Mouse (Mus musculus): ENCODE data around the gene Zwilch.
"Not testable (repeated sequence)": the region's sequence is repeated elsewhere in the genome, so short reads cannot be mapped to it uniquely, and the experiment has no call there.

The Zwilch gene

DNA sequence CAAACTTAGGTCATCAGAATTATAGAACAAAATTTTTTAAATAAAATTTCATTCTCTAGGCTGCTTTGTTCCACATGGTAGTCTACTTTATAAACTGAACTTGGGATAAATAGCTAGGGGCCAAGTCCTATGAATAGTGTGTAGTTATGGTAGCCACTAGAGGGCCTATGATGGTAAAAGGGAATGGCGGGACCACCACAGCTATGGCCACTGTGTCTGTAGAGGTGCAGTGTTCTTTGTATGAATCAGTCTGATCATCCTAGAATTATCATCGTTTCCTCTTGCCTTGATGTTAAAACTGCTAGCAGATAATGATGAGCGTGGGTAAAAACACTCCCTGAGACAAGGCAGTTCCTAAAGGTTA, 5.7 kb upstream of the Zwilch start:
- DNase-seq, result no peak

DNA sequence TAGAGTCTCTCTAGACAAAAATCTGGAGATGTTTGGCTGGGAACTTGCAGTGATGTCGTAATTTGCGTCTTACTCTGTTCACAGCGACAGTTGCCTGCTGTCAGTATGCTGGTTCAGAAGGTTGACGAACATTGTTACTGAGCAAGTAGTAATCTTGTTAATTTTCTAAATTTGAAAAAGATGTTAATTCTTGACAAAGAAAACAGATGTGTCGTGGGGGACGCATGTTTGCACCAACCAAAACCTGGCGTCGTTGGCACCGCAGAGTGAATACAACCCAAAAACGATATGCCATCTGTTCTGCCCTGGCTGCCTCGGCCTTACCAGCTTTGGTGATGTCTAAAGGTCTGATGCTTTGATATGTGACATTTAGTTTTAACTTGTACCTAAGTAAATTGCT, 2.5 kb upstream of the Zwilch start:
- no peak for DNase-seq

DNA sequence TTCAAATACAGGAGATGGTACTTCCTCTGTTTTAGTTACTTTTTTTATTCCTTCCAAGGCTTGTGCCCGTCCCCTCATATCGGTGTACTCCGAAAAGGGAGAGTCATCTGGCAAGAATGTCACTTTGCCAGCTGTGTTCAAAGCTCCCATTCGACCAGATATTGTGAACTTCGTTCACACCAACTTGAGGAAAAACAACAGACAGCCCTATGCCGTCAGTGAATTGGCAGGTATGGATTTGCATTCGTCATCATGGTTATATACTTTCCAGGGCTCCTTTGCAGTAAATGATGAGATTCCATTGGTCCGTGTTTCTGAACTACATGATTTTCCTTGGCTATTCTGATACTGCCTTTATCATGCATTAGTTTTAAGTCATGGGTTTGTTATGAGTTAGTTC, 1.9 kb upstream of the Zwilch start:
- no peak for DNase-seq

DNA sequence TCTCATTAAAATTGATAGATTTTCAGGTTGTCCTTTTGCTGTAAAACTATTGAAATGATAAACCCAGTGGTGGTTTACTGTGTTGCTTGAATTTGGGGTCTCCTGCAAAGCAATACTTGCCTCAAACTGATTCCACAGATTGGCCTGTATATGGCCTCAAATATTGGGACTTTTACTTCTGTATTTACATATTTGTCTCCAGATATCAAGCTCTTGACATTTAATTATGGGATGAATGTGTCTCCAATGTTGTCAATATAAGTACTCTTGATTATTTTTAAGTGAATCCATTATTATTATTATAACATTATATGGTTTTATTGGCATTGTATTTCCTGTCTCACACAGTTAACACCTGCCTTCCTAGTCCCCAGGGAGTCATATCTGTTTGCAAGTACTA, 1.4 kb upstream of the Zwilch start:
- DNase-seq, result no peak

DNA sequence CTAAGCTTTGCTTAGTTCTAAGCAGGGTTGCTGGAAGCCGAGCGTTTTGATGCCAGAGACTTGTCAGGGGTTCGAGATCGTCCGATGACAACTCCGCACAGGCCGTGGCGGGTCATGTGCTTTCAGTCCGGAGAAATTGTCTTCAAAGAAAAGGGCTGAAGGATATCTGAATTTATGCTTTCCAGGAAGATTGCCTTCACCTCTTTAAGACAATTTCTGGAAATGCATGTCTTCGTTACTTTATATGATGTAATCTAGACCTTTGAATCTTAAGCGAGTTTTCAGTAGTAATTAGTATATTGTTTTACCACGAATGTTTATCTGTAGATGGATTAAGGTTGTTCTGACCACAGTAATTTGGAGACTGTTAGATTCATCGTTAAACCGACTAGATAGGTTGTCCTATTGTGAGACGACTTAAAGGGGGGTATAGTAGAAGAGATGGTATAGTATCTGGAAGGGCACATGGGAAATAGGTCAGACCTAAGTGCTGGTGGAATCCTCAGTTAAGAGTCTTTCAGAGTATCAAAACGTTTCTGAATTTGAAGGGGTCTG, 839 bp upstream of the Zwilch start:
- no peak for DNase-seq

DNA sequence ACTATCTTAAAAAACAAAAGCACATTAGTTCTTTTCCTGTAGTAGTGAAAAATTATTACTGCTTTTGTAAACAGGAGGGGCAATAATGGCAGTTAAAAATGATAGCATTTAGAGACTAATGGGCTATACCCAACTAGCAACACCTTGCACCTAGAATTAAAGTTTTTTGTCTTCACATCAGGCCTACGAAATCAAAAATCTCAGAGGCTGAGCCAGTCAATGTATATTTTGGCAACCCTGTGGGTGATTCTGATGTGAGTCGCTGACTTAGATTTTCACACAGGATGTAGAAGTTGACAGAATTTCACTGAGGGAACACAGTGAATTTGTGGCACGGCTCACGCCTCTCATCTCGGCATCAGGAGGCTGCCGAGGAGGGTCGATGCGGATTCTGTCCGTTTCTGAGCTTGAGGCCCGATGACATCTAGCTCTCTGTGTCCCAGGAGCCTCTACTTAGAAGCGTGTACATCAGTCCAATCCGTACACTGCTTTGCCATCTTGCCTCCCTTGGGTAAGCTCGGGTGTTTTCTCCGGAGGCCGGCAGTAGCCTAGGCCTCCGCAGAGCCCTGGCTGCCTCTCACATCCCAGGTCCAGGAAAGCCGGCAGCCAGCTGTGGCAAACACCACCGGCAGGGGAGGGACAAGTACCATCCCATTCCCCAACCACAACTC, 624 bp downstream of the Zwilch start:
- no peak for DNase-seq

DNA sequence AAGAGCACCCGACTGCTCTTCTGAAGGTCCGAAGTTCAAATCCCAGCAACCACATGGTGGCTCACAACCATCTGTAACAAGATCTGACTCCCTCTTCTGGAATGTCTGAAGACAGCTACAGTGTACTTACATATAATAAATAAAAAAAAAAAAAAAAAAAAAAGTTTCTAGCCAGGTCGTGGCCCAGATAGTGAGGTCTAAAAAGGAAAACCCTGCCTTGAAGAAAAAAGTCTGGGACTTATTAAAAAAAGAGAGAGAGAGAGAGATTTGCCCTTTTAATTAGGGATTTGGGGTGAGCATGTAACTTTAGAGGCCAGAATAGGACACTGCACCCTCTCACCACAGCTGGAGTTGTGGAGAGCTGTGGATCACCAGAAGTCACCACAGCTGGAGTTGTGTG, 2.9 kb downstream of the Zwilch start:
- not testable (repeated sequence) for DNase-seq

DNA sequence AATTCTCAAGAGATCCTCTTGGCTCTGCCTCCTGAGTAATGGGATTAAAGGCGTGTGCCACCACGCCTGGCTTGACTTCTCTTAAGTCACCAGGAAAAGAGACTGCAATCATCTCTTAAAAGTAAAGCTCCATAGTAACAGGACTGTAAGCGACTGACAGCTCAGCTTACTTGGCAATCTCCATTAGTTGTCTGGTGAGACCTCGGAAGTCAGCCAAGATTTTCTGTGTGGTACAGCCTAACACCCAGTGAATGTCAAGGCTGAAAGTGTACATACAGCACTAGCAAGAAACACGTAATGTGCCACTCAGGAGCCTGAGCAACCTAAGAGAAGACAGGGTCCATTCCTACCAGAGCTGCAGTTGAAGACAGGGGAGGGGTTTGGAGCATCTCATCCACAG, 12.4 kb downstream of the Zwilch start:
- no peak for DNase-seq

DNA sequence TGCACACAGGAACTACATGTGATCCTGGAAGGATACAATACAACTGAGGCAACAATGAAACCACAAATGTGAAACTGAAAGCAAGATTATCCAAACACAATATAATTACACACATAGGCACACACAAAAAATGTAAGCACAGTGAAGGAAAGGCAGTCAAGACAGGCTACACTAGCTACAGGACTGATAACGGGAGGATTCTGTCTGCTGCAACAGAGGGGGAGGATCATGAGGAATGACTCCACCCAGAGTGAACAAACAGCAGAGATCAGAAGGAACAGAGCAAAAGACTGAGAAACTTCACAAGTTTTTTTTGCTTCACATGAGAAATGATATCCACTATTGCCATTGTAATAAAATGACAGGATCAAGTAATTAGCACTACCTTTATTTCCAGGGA, 16.3 kb downstream of the Zwilch start:
- no peak for DNase-seq

DNA sequence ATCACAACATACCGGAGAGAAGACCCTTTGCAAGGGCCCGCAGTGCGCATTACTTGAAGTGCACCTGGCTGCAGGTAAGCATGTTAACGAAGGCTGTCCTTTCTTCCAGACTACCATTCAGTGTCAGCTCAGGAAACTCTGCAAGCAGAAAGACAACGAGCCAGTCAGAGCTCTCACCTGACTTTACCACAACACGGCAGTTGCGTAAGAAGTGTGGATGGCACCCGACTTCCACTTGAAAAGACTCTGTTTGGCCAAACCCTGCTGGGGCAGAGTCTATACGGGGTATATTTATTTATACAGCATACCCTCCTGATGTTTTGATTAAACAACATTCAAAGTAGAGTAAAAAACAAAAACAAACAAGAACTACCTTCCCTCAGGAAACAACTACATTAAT, 33.0 kb downstream of the Zwilch start:
- DNase-seq, result no peak

DNA sequence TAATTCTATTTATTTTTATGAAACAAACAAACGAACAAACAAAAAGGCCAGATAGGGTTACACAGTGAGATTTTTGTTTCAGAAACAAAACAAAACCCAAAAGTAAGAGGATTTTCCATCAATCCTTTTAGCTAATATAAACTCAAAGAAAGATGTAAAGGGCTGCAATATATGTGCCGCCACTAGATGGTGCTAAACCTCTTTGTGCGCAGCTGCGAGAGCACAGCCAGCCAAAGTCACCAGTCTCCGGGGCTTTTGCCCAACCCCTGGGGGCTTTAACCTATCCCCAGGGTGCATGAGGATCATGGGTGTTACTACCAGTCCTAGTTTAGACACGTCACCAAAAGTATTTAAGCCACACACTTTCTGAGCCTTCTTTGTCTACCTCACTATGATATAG, 34.0 kb downstream of the Zwilch start:
- DNase-seq, result peak; percentile 62

DNA sequence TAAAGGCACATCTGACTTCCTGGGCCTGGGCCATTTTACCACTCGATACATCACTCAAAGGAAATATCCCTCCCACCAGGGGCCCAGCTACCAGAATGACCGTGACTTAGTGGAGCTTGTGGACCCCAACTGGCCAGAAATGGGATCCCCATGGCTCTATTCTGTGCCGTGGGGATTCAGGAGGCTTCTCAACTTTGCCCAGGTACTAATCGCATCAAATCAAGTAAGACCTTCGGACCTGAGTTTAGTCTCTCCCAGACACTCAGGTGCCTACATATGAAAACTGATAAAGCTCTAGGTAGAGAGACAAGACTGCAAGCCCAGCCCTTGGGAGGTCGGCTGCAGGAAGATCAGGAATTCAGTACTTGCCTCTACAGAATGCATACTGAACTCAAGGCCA, 41.3 kb downstream of the Zwilch start:
- no peak for DNase-seq

DNA sequence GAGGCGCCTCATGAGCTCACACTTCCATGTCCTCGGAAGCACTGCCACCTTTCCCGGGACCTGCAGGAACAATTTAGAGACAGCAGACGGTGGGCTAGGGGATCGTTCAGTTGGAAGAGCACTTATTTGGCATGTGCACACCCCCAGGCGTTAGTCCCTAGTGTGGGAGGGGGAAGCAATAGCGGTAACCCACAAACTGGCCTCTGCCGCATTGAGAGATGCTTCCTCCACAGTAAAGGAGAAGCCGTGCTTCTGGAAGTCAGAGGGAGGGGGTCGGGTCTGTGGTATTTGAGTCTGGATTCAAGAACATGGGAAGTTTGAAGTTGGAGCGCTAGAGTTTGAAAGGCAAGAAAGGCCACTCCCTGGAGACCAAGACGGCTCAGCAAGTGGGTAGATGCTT, 46.8 kb downstream of the Zwilch start:
- DNase-seq, result no peak

DNA sequence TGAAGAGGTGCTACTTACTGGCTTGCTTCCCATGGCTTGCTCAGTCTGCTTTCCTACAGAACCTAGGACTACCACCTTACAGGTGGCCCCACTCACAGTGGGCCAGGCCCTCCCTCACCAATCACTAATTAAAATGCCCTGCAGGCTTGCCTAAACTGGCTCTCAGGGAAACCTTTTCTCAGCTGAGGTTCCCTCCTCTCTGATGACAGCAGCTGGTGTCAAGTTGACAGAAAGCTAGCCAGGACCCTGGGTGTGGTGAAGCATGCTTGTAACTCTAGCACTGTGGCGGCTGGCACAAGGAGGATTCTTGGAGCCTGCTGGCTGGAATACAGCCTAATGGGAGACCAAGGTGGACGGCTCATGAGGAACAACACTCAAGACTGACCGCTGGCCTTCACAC, 47.6 kb downstream of the Zwilch start:
- DNase-seq, result no peak

DNA sequence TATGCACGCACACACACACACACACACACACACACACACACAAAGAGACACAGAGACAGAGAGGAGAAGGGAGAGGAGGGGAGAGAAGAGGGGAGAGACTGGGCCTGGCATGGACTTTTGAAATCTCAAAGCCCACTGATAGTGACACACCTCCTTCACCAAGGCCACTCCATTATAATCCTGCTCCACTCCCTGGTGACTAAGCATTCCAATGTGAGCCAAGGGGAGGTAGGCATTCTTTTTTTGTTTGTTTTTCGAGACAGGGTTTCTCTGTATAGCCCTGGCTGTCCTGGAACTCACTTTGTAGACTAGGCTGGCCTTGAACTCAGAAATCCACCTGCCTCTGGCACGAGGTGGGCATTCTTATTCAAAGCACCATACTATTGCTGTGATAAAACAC, 48.1 kb downstream of the Zwilch start:
- DNase-seq, result not testable (repeated sequence)

DNA sequence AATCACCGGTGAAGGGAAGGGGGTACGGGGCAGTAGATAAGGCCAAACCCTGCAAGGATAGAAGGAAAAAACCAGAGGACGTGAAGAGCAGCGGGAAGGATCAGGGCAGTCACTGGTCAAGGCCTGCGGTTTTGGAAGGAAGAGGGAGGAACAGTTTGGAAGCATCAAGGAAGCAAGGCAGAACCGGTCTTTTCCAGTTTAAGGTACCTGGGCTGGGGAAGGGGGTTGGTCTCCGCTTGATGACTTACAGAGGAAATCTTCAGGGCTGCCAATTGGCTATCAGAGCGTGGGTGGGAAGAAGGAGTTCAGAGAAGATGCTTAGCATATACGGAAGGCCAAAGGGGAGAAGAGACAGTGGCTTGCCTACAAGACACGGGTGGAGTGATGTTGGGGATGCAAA, 50.3 kb downstream of the Zwilch start:
- no peak for DNase-seq

DNA sequence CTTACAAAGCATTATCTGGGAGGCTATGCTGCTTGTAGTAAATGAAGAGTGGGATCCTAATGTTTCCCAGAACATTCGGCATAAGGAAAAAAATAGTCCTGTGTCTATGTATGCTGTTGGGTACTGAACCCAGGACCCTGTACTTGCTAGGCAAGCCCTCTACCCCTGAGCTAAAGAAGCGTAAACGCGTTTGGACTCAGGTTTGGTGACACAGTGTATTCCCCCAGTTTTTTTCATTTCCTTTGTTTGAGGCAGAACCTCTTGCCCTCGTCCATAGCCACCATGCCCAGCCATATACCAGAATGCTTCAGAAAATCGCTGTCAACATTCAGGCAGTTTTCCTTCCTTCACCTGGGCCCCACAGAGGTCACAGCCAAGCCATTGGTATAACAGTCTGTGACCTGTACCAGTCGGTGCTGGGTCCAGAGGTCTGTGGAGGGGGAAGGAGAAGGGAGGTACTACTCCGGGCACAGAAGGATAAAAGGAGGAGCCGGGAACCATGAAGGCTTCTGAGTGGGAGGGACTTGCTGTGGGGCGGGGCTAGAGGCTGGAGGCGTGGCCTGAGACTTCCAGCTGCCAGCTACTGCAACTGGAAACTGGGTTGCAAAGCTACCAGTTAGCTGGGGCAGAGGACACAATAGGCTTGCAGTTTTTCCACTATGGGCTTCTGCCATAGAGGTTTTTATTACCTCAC, 52.2 kb downstream of the Zwilch start:
- peak; percentile 34 for DNase-seq

DNA sequence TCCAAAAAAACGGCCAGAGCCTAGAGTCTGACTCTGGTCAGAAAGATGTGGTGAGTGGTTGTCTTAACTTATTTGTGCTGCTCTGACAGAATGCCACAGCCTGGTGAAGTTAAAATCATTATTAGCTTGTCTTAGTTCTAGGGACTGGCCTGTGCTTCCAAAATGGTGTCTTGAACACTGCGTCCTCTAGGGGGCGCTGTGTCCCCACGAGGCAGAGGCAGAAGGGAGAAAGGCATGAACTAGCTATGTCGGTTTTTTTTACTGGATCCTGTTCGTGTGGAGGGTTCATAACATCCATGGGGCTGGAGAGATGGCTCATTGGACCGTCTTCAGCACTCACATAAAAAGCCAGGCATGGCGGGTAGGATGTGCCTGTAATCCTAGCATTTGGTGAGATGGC, 53.0 kb downstream of the Zwilch start:
- peak; percentile 58 for DNase-seq

DNA sequence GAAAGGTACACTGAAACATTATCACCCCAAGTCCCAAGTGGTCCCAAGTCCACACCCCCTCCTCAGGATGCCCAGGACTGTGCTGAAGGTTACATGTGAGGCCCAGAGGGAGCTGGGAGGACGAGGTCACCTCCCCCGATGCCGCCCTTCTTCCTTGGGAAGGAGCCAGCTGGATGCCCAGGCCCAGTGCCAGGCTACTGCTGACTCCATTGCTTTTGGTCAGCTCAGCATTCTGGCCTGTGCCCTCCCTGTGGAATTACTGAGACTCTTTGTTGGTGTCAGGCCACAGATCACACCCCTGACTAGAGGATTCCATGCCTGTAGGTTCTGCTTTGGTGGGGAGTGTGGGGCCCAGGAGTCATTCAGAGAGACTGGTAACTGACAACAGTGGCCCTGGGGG, 56.0 kb downstream of the Zwilch start, which contains the start of gene Lctl:
Gene Lctl, plus strand, starts transcription at position 272 of the 400 bp plus-strand sequence.
- DNase-seq, result no peak

DNA sequence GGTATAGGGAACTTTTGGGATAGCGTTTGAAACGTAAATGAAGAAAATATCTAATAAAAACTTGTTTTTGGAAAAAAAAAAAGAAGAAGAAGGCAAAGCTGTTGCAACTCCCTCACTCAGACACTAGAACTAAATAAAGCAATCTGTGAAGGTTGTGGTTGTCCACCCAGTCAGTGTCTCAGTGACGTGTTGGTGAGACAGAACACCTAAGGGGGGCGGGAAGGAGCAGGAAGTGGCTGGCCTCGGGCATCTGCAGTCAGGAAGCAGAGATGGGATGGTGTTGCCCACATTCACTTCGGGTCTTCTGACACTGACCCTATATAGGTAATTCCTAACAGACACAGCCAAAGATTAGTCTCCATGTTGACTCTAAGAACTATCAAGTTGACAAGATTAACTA, 57.1 kb downstream of the Zwilch start:
- no peak for DNase-seq

DNA sequence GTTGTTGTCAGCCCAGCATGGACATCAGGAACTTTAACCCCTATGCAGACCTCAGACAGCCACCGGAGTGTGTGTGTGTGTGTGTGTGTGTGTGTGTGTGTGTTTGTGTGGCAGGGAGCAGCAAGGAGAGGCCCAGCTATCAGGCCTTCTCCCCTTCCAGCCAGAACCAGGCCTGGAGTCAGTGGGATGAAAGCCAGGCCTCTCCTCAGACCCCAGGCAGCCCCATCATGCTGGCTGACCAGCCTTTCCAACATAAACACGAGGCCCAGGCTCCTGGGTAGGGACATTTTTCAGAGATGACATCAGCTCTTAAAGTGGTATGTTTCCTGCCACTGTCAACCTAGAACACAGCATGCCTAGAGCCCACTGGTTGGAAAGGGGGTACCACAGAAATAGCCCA, 58.3 kb downstream of the Zwilch start:
- no peak for DNase-seq

DNA sequence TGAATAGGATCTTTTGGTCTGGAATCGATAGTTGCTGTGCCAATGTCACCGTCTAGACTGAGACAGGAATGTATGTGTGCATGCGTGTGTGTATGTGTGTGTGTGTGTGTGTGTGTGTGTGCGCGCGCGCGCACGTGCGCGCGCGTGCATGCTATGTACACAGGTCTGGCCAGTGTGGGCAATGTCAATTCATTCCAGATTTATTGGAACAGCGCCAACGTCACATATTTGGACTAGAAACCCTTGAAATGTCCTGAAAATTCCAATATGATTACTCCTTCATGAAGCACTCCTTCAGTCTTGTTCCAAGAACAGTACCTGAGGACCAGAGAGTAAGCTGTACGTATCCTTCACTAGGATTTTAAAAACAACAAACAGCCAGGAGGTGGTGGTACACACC, 62.4 kb downstream of the Zwilch start:
- no peak for DNase-seq

DNA sequence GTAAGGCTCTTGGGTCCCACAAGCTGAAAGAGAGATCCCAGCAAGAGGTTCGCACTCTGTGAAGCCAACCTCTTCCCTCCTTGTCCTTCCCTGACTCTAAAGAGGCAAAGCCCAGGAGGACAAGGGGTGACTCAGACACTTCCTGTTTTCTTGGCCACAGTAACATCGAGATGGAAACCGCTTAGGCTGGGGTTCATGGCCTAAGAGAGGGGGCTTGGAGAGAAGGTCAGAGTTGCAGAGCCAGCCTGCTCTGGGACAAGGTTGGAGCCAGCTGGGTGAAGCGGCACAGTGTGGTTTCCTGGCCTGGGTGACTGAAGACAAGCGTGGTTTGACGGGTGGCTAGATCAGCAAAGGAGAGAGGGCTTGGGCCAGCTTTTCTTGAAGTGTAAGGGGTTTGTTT, 67.6 kb downstream of the Zwilch start:
- no peak for DNase-seq

DNA sequence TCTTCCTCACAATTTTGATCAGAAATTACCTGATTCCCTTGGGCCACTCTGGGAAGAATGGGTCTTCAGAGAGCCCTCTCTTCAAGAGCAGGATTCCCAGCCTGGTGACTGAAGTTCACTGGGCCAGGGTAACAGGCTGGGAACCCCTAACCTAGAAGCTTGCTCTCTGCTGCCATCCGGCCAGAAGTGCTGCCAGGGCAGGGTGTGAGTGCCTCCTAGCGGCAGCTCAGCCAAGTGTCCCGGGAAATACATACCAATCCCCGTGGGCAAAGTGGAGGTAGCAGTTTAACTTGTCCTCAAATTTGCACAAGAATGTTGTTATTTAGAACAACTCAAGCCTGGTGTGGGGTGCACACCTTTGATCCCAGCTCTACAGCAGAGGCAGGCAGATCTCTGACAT, 72.5 kb downstream of the Zwilch start:
- DNase-seq, result peak; percentile 84

DNA sequence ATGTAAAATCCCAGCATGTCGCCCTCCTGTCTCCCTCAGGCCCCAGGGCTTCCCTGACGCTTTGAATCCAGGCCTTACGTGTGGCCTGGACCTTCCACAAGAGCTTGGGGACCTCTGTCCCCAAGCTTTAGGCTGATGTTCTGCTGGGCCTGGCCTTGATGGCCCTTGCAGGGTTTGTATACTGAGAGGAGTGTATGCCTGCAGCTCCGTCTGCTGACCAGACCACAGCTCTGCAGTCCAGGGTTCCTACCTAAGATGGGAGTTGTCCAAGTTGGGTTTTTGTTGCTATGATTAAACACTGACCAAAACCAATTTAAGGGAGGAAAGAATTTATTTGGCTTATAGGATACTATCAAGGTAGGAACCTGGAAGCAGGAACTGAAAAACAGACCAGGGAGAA, 74.6 kb downstream of the Zwilch start:
- no peak for DNase-seq
